Mouse (Mus musculus) right cerebral cortex, postnatal 10 days (tissue): ENCODE measurements at regions not wholly inside any gene's neighbourhood (a gene's known extent, or its start where the extent isn't known, plus 50 kb on each side); places are given as distances from the start of the nearest gene placed in this dataset.

Experiments used
- DNase-seq, 2 experiments: peaks; one replicate each; pipeline ENCODE4 v3.0.0; 2021; ENCODE audit warnings: low spot score in 2 of 2

- DNase-seq: no peak
Observed at GRCm38 (mm10) chr7:64060051-64060450, 93.6 kb upstream of the Trpm1 start.

DNA sequence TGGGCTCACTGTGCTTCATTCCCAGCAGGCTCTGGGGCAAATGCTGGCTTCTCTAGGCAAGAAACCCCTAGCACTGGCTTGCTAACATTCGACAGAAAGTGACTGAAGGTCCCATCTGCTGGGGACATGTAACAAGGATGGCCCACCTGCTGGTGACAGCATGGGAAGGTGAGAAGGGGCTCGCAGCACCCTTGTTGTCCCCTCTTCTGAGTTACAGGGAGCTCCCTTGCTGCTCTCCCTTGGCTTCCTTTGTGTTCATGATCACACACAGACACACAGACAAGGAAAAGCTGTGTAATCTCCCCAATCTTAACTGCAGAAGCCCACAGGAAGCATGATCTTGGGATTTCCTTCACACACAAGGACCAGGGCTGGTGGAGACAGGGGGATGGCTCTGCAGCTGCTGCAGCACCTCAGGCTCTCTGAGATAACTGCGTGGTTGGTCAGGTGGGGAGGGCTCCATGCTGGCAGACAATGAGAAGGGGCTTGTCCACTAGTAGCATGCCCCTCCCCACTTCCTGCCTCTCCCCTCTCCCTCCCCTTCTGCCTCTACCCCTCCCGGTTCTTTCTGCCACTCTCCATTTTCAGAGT, 95.3 kb upstream of the Trpm1 start:
- DNase-seq: no peak

GRCm38 (mm10) chr7:64057873-64058272, 95.8 kb upstream of the Trpm1 start:
- peak; percentile 44 to 51 for DNase-seq

GRCm38 (mm10) chr7:64056498-64056897, 97.1 kb upstream of the Trpm1 start:
- DNase-seq: no peak

- DNase-seq: no peak
Observed at GRCm38 (mm10) chr7:64054996-64055395, 98.6 kb upstream of the Trpm1 start.

DNA sequence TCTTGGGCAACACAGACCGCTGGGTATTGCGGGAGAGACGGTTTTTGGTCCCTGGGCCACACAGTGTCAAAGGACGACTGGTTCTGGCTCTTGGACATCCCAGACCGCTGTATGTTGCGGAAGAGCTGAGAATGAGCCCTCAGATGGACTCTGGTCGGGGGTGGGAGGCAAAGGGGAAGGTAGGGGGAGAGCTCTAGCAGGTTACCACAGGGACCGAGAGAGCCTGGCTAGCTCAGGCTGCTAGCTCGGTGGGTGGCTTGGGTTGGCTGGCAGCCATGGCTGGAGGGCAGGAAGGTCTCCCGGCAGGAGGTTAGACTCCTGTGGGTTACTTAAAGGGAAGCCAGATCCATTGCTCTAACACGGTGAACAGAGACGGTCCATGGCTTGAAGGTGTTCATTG, 99.9 kb upstream of the Trpm1 start:
- DNase-seq: no peak

DNA sequence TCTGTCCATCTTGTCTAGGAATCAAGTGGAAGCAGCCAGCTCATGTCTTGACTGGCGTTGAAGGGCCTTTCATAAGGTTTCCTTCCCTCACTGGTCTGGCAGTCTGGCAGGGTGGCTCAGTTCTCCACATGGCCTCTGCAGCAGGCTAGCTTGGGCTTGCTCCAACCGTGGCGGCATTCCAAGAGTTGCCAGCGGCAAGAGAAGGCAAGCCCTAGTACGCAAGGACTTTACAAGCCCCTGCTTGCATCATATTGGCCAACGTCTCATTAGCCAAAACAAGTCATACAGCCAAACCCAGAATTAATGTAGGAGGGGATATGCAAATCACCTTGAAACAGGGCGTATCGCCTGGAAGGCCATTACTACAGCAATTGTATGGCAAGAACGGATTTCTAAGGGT, 101.2 kb upstream of the Trpm1 start:
- peak; percentile 78 to 83 for DNase-seq

- DNase-seq: no peak
Observed at GRCm38 (mm10) chr7:64050826-64051401, 102.7 kb upstream of the Trpm1 start.

DNA sequence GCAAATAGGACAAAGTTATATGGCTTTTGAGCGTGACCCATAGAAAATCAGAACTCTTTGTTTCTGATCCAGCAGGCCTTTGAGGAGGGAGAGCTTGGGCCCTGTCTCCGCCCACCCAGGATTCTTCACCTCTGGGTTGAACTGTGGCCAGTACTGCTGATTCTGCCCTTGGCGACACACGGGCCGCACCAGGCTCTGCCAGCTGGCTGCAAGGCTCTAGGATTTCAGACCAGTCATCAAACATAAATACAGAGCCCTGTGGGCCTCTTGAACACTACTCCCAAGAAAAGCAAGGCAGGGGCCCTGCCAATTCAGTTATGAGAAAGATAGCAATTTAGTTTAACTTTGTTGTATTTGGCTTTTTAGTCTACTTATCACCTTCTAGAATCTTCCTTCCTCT, 103.4 kb upstream of the Trpm1 start:
- peak in 1 of 2 experiments; percentile 54 for DNase-seq

- DNase-seq: no peak
Observed at GRCm38 (mm10) chr7:64049183-64049965, 104.3 kb upstream of the Trpm1 start.

DNA sequence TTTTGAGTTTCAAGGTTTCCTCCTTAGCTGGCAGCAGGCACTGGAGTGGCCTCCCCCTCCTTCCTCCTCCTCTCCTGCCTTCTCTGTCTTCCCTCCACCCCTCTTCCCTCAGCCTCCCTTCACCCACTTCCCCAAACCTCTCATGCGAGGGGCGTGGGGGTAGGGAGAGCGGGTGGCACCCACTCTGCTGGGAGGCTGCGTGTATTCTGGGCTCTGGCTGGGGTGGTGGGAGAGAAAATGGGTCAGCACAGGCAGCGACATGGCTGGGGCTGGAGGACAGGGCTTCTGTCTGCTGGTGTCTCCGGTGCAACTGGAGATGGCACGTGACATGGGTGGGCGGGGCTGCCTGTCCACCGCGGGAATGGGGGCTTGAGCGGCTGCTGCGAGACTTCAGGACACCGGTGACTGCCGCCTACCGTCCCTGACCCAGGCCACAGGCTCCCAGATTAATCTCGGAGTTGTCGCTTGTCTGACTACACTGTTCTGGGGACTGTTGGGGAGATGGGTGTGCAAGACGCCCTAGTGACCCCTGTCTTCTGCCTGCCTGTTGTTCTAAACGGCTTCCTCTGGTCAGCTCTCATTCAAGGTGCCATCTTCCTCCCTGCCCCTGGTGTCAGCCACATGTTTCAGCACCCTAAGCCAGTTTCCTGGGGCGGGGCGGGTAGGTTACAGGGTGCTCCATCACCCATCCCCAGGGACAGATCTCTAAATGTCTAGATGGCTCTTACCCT, 105.0 kb upstream of the Trpm1 start:
- DNase-seq: peak; percentile 63 to 76

DNA sequence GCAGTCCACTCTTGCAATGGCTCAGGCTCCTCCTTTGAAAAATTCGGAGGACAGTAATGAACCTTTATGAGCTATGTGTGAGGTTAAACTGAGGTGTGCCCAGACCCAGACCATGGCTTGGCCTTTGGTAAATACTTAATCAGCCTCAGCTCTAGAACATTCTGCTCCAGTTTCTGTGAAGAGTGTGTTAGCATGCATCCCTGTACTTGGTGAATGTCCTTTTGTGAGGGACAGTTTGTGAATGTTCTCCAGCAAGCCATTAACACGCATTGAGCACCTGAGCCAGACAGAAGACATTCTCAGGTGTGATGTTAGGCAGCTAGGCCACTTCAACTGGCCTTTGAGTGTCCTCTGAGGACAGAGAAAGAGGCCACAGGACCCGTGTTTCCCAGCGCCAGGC, 105.8 kb upstream of the Trpm1 start:
- DNase-seq: no peak

- DNase-seq: no peak
Observed at GRCm38 (mm10) chr7:64045292-64045691, 106.6 kb upstream of the Klf13 start.

DNA sequence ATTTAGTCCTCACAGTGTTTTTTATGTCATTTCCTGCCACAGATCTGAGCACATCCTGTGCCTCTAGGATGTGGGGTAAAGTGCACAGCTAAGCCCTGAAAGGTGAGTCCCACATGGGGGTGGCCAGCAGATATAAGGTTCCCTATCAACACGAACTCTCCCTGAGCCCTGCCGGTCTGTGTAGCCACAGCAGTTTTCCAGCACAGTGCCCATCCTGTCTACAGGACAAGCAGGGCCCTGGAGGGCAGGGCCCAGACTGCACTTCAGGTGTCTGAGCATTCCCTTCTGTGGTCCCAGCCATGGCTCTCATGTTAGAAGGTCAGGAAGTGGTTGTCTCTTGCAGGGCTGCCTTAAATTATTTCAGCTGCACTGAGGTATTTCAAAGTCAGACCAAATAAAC, 104.3 kb upstream of the Klf13 start:
- no peak for DNase-seq

DNA sequence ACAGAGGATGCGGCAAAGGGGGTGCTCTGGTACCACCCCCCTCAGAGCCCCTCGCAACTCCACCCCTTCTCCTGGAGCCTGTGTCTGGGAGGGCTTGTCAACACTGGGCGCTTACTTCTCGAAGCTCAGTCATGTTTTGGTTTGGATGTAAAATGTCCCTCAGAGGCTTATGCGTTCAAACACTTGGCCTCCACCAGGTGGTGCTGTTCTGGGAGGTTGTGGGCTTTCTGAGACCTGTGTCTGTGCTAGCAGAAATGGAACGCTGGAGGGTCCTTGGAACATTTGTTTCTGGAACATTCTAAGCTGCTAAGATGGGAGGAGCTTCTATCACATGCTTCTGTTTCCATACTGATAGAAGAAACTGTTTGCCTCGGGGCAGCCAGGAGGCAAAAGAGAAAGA, 102.6 kb upstream of the Klf13 start:
- DNase-seq: no peak

GRCm38 (mm10) chr7:64040026-64040737, 101.5 kb upstream of the Klf13 start:
- DNase-seq: no peak

GRCm38 (mm10) chr7:64037701-64038231, 99.1 kb upstream of the Klf13 start:
- no peak for DNase-seq

DNA sequence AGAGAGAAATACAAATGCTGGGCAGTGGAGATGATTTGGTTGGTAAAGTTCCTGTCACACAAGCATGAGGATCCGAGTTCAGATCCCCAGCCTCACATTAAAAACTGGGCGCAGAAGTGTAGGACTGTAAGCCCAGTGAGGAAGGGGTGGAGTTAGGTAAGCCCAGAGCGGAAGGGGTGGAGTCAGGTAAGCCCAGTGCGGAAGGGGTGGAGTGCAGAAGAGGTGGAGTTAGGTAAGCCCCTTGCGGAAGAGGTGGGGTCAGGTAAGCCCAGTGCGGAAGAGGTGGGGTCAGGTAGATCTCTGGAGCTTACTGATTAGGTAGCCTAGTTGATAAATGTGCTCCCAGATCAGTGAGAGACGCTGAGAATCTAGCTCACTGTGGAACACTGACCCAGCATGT, 97.4 kb upstream of the Klf13 start:
- no peak for DNase-seq

GRCm38 (mm10) chr7:64035025-64035606, 96.4 kb upstream of the Klf13 start:
- DNase-seq: no peak

DNA sequence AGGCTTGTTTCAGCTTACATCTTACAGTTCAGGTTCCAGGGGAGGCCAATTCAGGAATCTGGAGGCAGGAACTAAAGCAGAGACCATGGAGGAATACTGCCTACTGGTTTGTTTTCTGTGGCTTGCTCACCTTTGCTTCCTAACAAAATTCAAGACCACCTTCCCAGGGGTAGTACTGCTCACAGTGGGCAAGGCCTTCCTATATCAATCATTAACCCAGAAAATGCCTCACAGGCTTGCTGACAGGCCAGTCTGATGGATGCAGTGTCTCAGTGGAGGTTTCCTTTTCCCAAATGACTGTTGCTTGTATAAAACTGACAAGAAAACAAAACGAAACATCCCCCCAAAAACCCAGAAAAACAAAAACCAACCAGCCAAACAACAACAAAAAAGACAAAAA, 95.8 kb upstream of the Klf13 start:
- no peak for DNase-seq

DNA sequence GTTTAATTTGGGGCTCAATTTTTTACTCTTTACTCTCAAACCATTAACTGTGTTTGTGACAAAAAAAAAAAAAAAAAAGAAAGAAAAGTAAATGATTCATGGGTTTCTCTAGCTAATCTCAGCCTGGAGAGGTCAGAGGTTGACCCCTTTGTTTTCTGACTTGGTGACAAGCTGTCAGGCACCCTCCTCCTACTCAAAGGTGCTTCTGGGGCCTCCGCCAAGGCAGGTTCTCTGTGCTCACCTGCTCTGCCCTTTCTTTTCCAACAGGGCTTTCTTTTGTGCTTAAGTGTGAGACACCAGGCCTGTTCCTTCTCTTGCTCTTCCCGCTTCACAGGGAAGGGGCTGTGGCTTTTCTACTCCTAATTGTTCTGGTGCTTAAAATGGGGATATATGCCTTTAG, 94.7 kb upstream of the Klf13 start:
- peak in 1 of 2 experiments; percentile 38 for DNase-seq
